Mouse (Mus musculus): ENCODE measurements around the gene Prss16. TPM values are rescaled to one million over a fixed set of nuclear protein-coding genes. Genes with fewer than 3 reads are reported as not detected.

Prss16 gene
- polyA plus RNA-seq, 1 experiment = 0.81 TPM

DNA sequence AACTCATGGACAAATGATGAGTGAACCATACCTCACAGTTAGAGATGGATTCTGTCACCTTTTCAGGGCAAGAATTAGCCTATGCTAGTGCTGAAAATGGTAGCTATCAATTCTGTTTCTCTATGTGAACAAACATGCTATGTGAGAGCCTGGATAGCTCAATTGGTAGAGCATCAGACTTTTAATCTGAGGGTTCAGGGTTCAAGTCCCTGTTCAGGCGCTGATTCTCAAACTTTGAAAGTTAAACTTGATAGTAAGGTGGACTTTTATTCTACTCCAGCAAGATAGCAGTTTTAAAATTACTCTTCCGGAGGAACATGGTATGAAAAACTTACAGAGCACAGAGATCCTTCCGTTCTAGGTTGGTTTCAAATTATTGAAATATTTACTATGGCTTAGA, 37.9 kb downstream of the Prss16 start:
- TF ChIP-seq GATA1 (IDR thresholded peaks at IDR 0.05; ENCODE audit: borderline replicate concordance, low read length) (no peak), FLI1 (IDR thresholded peaks at IDR 0.05; ENCODE audit: low read length) (no peak)
- Histone ChIP-seq H3K27me3 (replicated peaks) (peaks cover 20% of the 10 kb centered on the region), H3K9me3 (peaks cover 4% of the 10 kb centered on the region; the same call in 1 of the 2 replicates), H3K36me3 (replicated peaks; ENCODE audit: low read length) (no peaks in the 10 kb centered on the region), H3K4me3 (replicated peaks) (no peak overlapping the region), H3K4me1 (peaks cover 7% of the 10 kb centered on the region; the same call in 1 of the 2 replicates)

DNA sequence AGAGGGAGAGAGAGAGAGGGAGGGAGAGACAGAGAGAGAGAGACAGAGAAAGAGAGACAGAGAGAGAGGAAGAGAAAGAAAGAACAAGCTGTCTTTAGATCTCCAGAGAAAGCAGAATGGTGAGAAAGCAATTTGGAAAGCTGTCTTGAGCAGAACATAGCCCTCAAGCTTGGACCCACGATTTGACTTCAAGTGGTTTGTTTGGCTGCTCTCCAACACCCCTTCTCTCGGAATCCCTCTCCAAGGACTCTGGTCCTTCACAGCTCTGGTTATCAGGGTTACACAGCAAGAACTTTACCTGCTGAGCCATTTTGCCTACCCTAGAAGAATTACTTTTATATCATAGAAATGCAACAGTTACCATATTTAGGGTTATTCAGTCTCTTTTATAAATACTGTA, 39.7 kb downstream of the Prss16 start:
- no peak overlapping the region for H3K4me3 ChIP-seq (replicated peaks)
- TF ChIP-seq FLI1 (IDR thresholded peaks at IDR 0.05; ENCODE audit: low read length) (no peak), GATA1 (IDR thresholded peaks at IDR 0.05; ENCODE audit: borderline replicate concordance, low read length) (no peak)
- no peaks in the 10 kb centered on the region for H3K36me3 ChIP-seq (replicated peaks; ENCODE audit: low read length)
- H3K4me1 ChIP-seq = peaks cover 3% of the 10 kb centered on the region; the same call in 1 of the 2 replicates
- peaks cover 4% of the 10 kb centered on the region; the same call in 1 of the 2 replicates for H3K9me3 ChIP-seq
- H3K27me3 ChIP-seq (replicated peaks) = peaks cover 26% of the 10 kb centered on the region

DNA sequence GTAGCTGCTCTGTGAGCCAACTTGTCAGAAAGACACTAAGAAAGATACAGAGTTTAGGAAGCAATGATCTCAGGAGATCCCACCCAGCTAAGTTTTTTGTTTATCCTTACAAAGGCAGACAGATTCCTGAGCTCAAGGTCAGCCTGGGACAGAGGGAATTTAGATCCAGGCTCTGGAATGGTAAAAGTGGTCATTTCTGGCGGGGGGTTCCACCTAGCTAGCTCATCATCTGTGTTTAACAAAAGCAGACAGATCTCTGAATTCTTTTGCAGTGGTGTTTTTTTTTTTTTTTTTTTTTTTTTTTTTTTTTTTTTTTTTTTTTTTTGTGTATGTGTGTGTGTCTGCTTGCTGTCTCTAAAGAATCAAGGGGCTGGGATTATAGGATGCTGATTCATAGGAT, 40.3 kb downstream of the Prss16 start:
- Histone ChIP-seq H3K9me3 (peaks cover 4% of the 10 kb centered on the region; the same call in 1 of the 2 replicates), H3K4me3 (replicated peaks) (no peak overlapping the region), H3K4me1 (peaks cover 3% of the 10 kb centered on the region; the same call in 1 of the 2 replicates), H3K27me3 (replicated peaks) (peaks cover 27% of the 10 kb centered on the region), H3K36me3 (replicated peaks; ENCODE audit: low read length) (no peaks in the 10 kb centered on the region)
- TF ChIP-seq GATA1 (IDR thresholded peaks at IDR 0.05; ENCODE audit: borderline replicate concordance, low read length) (no peak), FLI1 (IDR thresholded peaks at IDR 0.05; ENCODE audit: low read length) (no peak)

Other genes with a start within 250 kb of the Prss16 start
- gene Hist1h1b, start 229.1 kb downstream of the Prss16 start, polyA plus RNA-seq (2012; ENCODE audit: insufficient read depth, low replicate concordance) = 3.0 TPM in 1 of 2 replicates, not detected in the other
- gene Hist1h3i, start 226.4 kb downstream of the Prss16 start, polyA plus RNA-seq (2012; ENCODE audit: insufficient read depth, low replicate concordance) = 50.5 and 69.6 TPM in 2 replicates
- gene Hist1h2an, start 222.5 kb downstream of the Prss16 start, polyA plus RNA-seq (2012; ENCODE audit: insufficient read depth, low replicate concordance) = 22.2 and 79.5 TPM in 2 replicates
- 4.6 and 20.3 TPM in 2 replicates for gene Hist1h2bp, start 222.3 kb downstream of the Prss16 start, polyA plus RNA-seq (2012; ENCODE audit: insufficient read depth, low replicate concordance)
- 83.2 and 173 TPM in 2 replicates for gene Hist1h2bq, start 199.5 kb downstream of the Prss16 start, polyA plus RNA-seq (2012; ENCODE audit: insufficient read depth, low replicate concordance)
- not detected in 2 replicates for gene Hist1h2ao, start 199.3 kb downstream of the Prss16 start, polyA plus RNA-seq (2012; ENCODE audit: insufficient read depth, low replicate concordance)
- gene Hist1h4m, start 198.0 kb downstream of the Prss16 start, polyA plus RNA-seq (2012; ENCODE audit: insufficient read depth, low replicate concordance) = 91.9 TPM in 1 of 2 replicates, not detected in the other
- gene Hist1h4n, start 177.5 kb downstream of the Prss16 start, polyA plus RNA-seq (2012; ENCODE audit: insufficient read depth, low replicate concordance) = 88.8 and 245 TPM in 2 replicates
- 10,971 and 11,665 TPM in 2 replicates for gene Hist1h2ap, start 176.2 kb downstream of the Prss16 start, polyA plus RNA-seq (2012; ENCODE audit: insufficient read depth, low replicate concordance)
- 74.1 and 174 TPM in 2 replicates for gene Hist1h2br, start 176.0 kb downstream of the Prss16 start, polyA plus RNA-seq (2012; ENCODE audit: insufficient read depth, low replicate concordance)
- gene Zfp184, start 64.6 kb downstream of the Prss16 start, polyA plus RNA-seq (2012; ENCODE audit: insufficient read depth, low replicate concordance) = not detected in 2 replicates
- gene Pom121l2, start 28.5 kb downstream of the Prss16 start, polyA plus RNA-seq (2012; ENCODE audit: insufficient read depth, low replicate concordance) = not detected in 2 replicates
- gene Hist1h2ah, start 25.8 kb upstream of the Prss16 start, polyA plus RNA-seq (2012; ENCODE audit: insufficient read depth, low replicate concordance) = 89.8 and 975 TPM in 2 replicates
- 7.0 TPM in 1 of 2 replicates, not detected in the other for gene Hist1h2bk, start 26.1 kb upstream of the Prss16 start, polyA plus RNA-seq (2012; ENCODE audit: insufficient read depth, low replicate concordance)
- gene Hist1h4i, start 31.6 kb upstream of the Prss16 start, polyA plus RNA-seq (2012; ENCODE audit: insufficient read depth, low replicate concordance) = 304 and 570 TPM in 2 replicates
- 24.5 and 35.7 TPM in 2 replicates for gene Hist1h2ag, start 33.2 kb upstream of the Prss16 start, polyA plus RNA-seq (2012; ENCODE audit: insufficient read depth, low replicate concordance)
- 27.3 and 32.8 TPM in 2 replicates for gene Hist1h2bj, start 33.5 kb upstream of the Prss16 start, polyA plus RNA-seq (2012; ENCODE audit: insufficient read depth, low replicate concordance)
- not detected in 2 replicates for gene Vmn1r188, start 74.7 kb upstream of the Prss16 start, polyA plus RNA-seq (2012; ENCODE audit: insufficient read depth, low replicate concordance)
- not detected in 2 replicates for gene Vmn1r189, start 96.1 kb upstream of the Prss16 start, polyA plus RNA-seq (2012; ENCODE audit: insufficient read depth, low replicate concordance)
- gene Vmn1r191, start 174.2 kb upstream of the Prss16 start, polyA plus RNA-seq (2012; ENCODE audit: insufficient read depth, low replicate concordance) = not detected in 2 replicates
- not detected in 2 replicates for gene Vmn1r192, start 181.4 kb upstream of the Prss16 start, polyA plus RNA-seq (2012; ENCODE audit: insufficient read depth, low replicate concordance)
- gene Vmn1r193, start 213.4 kb upstream of the Prss16 start, polyA plus RNA-seq (2012; ENCODE audit: insufficient read depth, low replicate concordance) = 0.03 TPM in 1 of 2 replicates, not detected in the other
- gene Vmn1r194, start 234.5 kb upstream of the Prss16 start, polyA plus RNA-seq (2012; ENCODE audit: insufficient read depth, low replicate concordance) = not detected in 2 replicates

All from megakaryocyte, embryonic 14.5 days (primary cell).